In genomic region chr11:95714411-95714810, GRCm38 (mm10) we compare ENCODE assay signal across 8 mouse cellular contexts. TPM values are rescaled to one million over a fixed set of nuclear protein-coding genes. Genes with fewer than 3 reads are reported as not detected.
DNase-seq lines count a peak whose midpoint lies in the region; ATAC-seq lines count a peak whose summit lies in the region.

No protein-coding gene starts in this region.

- WGBS in forebrain, embryonic 15.5 days: 39% methylated on average over 7 of the region's 7 CpGs
- 12% methylated on average over 7 of the region's 7 CpGs for WGBS in liver, embryonic 15.5 days (ENCODE audit: insufficient replicate concordance)

- peak overlapping the region; percentile 98; the same call in 1 of the 2 replicates for H3K27ac ChIP-seq in forebrain, embryonic 15.5 days (replicated peaks)
- H3K27ac ChIP-seq in liver, embryonic 15.5 days (replicated peaks): peak overlapping the region; percentile 94

- H3K4me3 ChIP-seq in megakaryocyte, embryonic 14.5 days (replicated peaks): peak overlapping the region; percentile 99
- peak overlapping the region; percentile 89 for H3K4me3 ChIP-seq in forebrain, embryonic 15.5 days
- peak overlapping the region; percentile 88 for H3K4me3 ChIP-seq in liver, embryonic 15.5 days (replicated peaks)

- H3K4me2 ChIP-seq in forebrain, embryonic 15.5 days (replicated peaks): peak overlapping the region; percentile 87
- peak overlapping the region; percentile 99 for H3K4me2 ChIP-seq in liver, embryonic 15.5 days

- ATAC-seq in megakaryocyte, adult 5-6 weeks (ENCODE audit: poor library complexity, severe bottlenecking): no peak
- ATAC-seq in forebrain, embryonic 15.5 days (replicated peaks): no peak
- no peak for ATAC-seq in liver, embryonic 15.5 days (ENCODE audit: insufficient read depth)
- no peak for ATAC-seq in activated CD4-positive, CD25-positive, alpha-beta regulatory T cell, adult 4 months

- H3K9ac ChIP-seq in forebrain, embryonic 15.5 days (replicated peaks): peak overlapping the region; percentile 98
- peak overlapping the region; percentile 93 for H3K9ac ChIP-seq in liver, embryonic 15.5 days

- no peaks in the 10 kb centered on the region for H3K36me3 ChIP-seq in megakaryocyte, embryonic 14.5 days (replicated peaks; ENCODE audit: low read length)
- H3K36me3 ChIP-seq in forebrain, embryonic 15.5 days: no peaks in the 10 kb centered on the region
- H3K36me3 ChIP-seq in liver, embryonic 15.5 days (replicated peaks): no peaks in the 10 kb centered on the region

- peaks cover 40% of the 10 kb centered on the region for H3K4me1 ChIP-seq in megakaryocyte, embryonic 14.5 days
- peaks cover 26% of the 10 kb centered on the region for H3K4me1 ChIP-seq in forebrain, embryonic 15.5 days
- H3K4me1 ChIP-seq in liver, embryonic 15.5 days (replicated peaks): peaks cover 59% of the 10 kb centered on the region

- H3K9me3 ChIP-seq in megakaryocyte, embryonic 14.5 days: no peaks in the 10 kb centered on the region
- no peaks in the 10 kb centered on the region for H3K9me3 ChIP-seq in forebrain, embryonic 15.5 days
- no peaks in the 10 kb centered on the region for H3K9me3 ChIP-seq in liver, embryonic 15.5 days (replicated peaks)

- no peaks in the 10 kb centered on the region for H3K27me3 ChIP-seq in megakaryocyte, embryonic 14.5 days (replicated peaks)
- H3K27me3 ChIP-seq in forebrain, embryonic 15.5 days: no peaks in the 10 kb centered on the region
- H3K27me3 ChIP-seq in liver, embryonic 15.5 days: no peaks in the 10 kb centered on the region

- peak; percentile 57 for DNase-seq in thymus, postnatal 25 days
- DNase-seq in gastrocnemius, postnatal 25 days: no peak
- no peak for DNase-seq in cerebellum, adult 11-12 months

RNA-seq across cellular contexts. Expression of gene Zfp652, which starts 1.9 kb away (rescaled TPM):
- 18.2 and 19.8 TPM in 2 replicates for polyA plus RNA-seq in megakaryocyte, embryonic 14.5 days (2012; ENCODE audit: insufficient read depth, low replicate concordance)
- 32.0 and 41.3 TPM in 2 replicates for total RNA-seq in megakaryocyte, adult 5-6 weeks (2015)
- 20.6 and 28.1 TPM in 2 replicates for total RNA-seq in megakaryocyte, adult 5-6 weeks (2017)
- 32.5 and 35.4 TPM in 2 replicates for polyA plus RNA-seq in forebrain, embryonic 15.5 days (2015; fragmentation: Nextera tagmentation; extraction: Ambion mirVana)
- 5.5 and 6.2 TPM in 2 replicates for polyA plus RNA-seq in liver, embryonic 15.5 days (2015; fragmentation: Nextera tagmentation; extraction: Ambion mirVana)
- 10 to 100 TPM in 1 of 2 experiments, 1 to 10 TPM in 1; 9.6 to 13.0 TPM for polyA plus RNA-seq in activated CD4-positive, CD25-positive, alpha-beta regulatory T cell, adult 4 months (2017; shearing (Covaris generic))
- 10 to 100 TPM; 62.2 to 71.7 TPM for total RNA-seq in gastrocnemius, postnatal 25 days (2021)

RNA-seq across cellular contexts. Expression of gene B130006D01Rik, which starts 9.0 kb away (rescaled TPM):
- not detected in 2 replicates for polyA plus RNA-seq in megakaryocyte, embryonic 14.5 days (2012; ENCODE audit: insufficient read depth, low replicate concordance)
- 1.3 and 2.7 TPM in 2 replicates for total RNA-seq in megakaryocyte, adult 5-6 weeks (2015)
- 1.8 and 2.2 TPM in 2 replicates for total RNA-seq in megakaryocyte, adult 5-6 weeks (2017)
- 1.4 and 1.9 TPM in 2 replicates for polyA plus RNA-seq in forebrain, embryonic 15.5 days (2015; fragmentation: Nextera tagmentation; extraction: Ambion mirVana)
- 0.28 and 0.29 TPM in 2 replicates for polyA plus RNA-seq in liver, embryonic 15.5 days (2015; fragmentation: Nextera tagmentation; extraction: Ambion mirVana)
- polyA plus RNA-seq in activated CD4-positive, CD25-positive, alpha-beta regulatory T cell, adult 4 months (2017; shearing (Covaris generic)): 1 to 10 TPM; 3.9 to 4.9 TPM
- under 1 TPM; 0.29 to 0.36 TPM for total RNA-seq in gastrocnemius, postnatal 25 days (2021)

RNA-seq across cellular contexts. Expression of gene Phb, which starts 47.7 kb away (rescaled TPM):
- 17.5 and 20.8 TPM in 2 replicates for polyA plus RNA-seq in megakaryocyte, embryonic 14.5 days (2012; ENCODE audit: insufficient read depth, low replicate concordance)
- 20.6 and 20.7 TPM in 2 replicates for total RNA-seq in megakaryocyte, adult 5-6 weeks (2015)
- 33.9 and 40.9 TPM in 2 replicates for total RNA-seq in megakaryocyte, adult 5-6 weeks (2017)
- polyA plus RNA-seq in forebrain, embryonic 15.5 days (2015; fragmentation: Nextera tagmentation; extraction: Ambion mirVana): 187 and 192 TPM in 2 replicates
- polyA plus RNA-seq in liver, embryonic 15.5 days (2015; fragmentation: Nextera tagmentation; extraction: Ambion mirVana): 113 and 129 TPM in 2 replicates
- 100 to 1,000 TPM; 131 to 144 TPM for polyA plus RNA-seq in activated CD4-positive, CD25-positive, alpha-beta regulatory T cell, adult 4 months (2017; shearing (Covaris generic))
- 100 to 1,000 TPM; 179 to 189 TPM for total RNA-seq in gastrocnemius, postnatal 25 days (2021)
